Mouse (Mus musculus) cerebellum, adult 2 months (tissue): ENCODE measurements around the gene Srrm3. TPM values are rescaled to one million over a fixed set of nuclear protein-coding genes. Genes with fewer than 3 reads are reported as not detected.

ENCODE experiments used
- DNase-seq, 2 experiments: peaks; one replicate each; pipeline ENCODE4 v3.0.0; 2021
- H3K27ac ChIP-seq: fragments of 200-500 bp; 2 replicates; pipeline ENCODE4 v1.5.1; 2012; ENCODE audit warnings: low read length, control low read depth, inconsistent platforms; ENCODE audit not compliant: insufficient read depth
- H3K27me3 ChIP-seq: fragments of 200-500 bp; 2 replicates; pipeline ENCODE4 v1.6.1; 2012; ENCODE audit warnings: inconsistent platforms, mild to moderate bottlenecking, low read length, moderate library complexity; ENCODE audit not compliant: control insufficient read depth, insufficient read depth
- H3K4me1 ChIP-seq: fragments of 200-500 bp; 2 replicates; pipeline ENCODE4 v1.6.1; 2011; ENCODE audit warnings: low read length; ENCODE audit not compliant: control insufficient read depth, insufficient read depth
- H3K4me3 ChIP-seq: fragments of 200-500 bp; replicated peaks from 2 replicates; pipeline ENCODE3; 2011; ENCODE audit warnings: mild to moderate bottlenecking, low read depth, low read length, control low read depth; ENCODE audit not compliant: insufficient read depth
- CTCF ChIP-seq: fragments of 200-500 bp; IDR thresholded peaks from 2 replicates; pipeline ENCODE4 v1.5.1; 2011; ENCODE audit warnings: low read depth, mild to moderate bottlenecking, control low read depth, low read length, moderate library complexity, borderline replicate concordance; ENCODE audit not compliant: insufficient read depth
- POLR2A ChIP-seq: fragments of 200-500 bp; IDR thresholded peaks from 2 replicates; pipeline ENCODE4 v1.6.1; 2011; ENCODE audit warnings: low read length, control low read depth, borderline replicate concordance; ENCODE audit not compliant: insufficient read depth
- WGBS: fragments of 180-500 bp; shearing (Covaris S2); methylation state at CpG from one replicate; pipeline ENCODE4 v1.1.7; 2018; 5-methylcytosine and 5-hydroxymethylcytosine counted together
- polyA plus RNA-seq: library from polyadenylated mRNA; depleted of rRNA; stranded (reverse); fragments of >200 nt; gene quantifications from 2 replicates; pipeline ENCODE4 v1.2.3, GENCODE M21; 2012

Srrm3 gene
- polyA plus RNA-seq, 1 experiment, result 123 TPM

- 38% methylated on average over 5 of the region's 5 CpGs for WGBS
- H3K27ac ChIP-seq, result no peak overlapping the region
- no peak for TF ChIP-seq POLR2A
- no peak for TF ChIP-seq CTCF
Observed at GRCm38 (mm10) chr5:135843418-135843817, 36.7 kb downstream of the Srrm3 start.

GRCm38 (mm10) chr5:135845676-135846320 lies 39.1 kb downstream of the Srrm3 start:
- H3K27ac ChIP-seq, result no peak overlapping the region
- 79% methylated on average over 13 of the region's 13 CpGs for WGBS
- no peak for DNase-seq
- H3K4me1 ChIP-seq, result peaks cover 10% of the 10 kb centered on the region; the same call in 1 of the 2 replicates
- no peak overlapping the region for H3K4me3 ChIP-seq
- TF ChIP-seq CTCF (no peak), POLR2A (no peak)
- no peaks in the 10 kb centered on the region for H3K27me3 ChIP-seq

More at GRCm38 (mm10) chr5:135843418-135843817, 36.7 kb downstream of the Srrm3 start:
- no peak for DNase-seq
- Histone ChIP-seq H3K4me1 (peaks cover 3% of the 10 kb centered on the region; the same call in 1 of the 2 replicates), H3K27me3 (no peaks in the 10 kb centered on the region), H3K4me3 (no peak overlapping the region)

GRCm38 (mm10) chr5:135847460-135847859 lies 40.8 kb downstream of the Srrm3 start:
- no peak for TF ChIP-seq POLR2A
- TF ChIP-seq CTCF, result peak; percentile 41; the same call in 1 of the 2 replicates
- Histone ChIP-seq H3K4me3 (no peak overlapping the region), H3K4me1 (peaks cover 11% of the 10 kb centered on the region; the same call in 1 of the 2 replicates), H3K27me3 (no peaks in the 10 kb centered on the region), H3K27ac (no peak overlapping the region)
- WGBS, result 75% methylated on average over 4 of the region's 4 CpGs
- no peak for DNase-seq

DNA sequence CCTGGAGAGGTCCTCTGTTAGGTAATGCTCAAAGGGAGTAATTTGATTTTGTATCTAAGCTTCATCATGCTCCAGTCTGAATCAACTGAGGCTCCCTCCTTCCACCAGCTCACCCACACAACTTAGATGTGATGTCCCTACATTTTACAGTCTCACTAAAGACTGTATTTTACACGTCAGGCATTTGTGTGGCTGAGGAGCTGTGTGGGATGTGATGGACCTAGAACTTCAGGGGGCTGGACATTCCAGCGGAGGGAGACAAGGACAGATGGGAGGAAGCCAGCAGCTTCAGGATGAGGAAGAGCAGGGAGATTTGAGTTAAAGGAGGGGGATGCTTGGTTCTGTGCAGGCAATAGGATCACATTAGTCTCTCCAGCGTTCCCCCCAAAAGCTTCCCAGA lies 41.2 kb downstream of the Srrm3 start:
- H3K4me3 ChIP-seq, result no peak overlapping the region
- H3K27ac ChIP-seq, result no peak overlapping the region
- DNase-seq, result no peak
- no peaks in the 10 kb centered on the region for H3K27me3 ChIP-seq
- TF ChIP-seq CTCF (no peak), POLR2A (no peak)
- peaks cover 11% of the 10 kb centered on the region; the same call in 1 of the 2 replicates for H3K4me1 ChIP-seq
- 92% methylated on average over 3 of the region's 3 CpGs for WGBS

DNA sequence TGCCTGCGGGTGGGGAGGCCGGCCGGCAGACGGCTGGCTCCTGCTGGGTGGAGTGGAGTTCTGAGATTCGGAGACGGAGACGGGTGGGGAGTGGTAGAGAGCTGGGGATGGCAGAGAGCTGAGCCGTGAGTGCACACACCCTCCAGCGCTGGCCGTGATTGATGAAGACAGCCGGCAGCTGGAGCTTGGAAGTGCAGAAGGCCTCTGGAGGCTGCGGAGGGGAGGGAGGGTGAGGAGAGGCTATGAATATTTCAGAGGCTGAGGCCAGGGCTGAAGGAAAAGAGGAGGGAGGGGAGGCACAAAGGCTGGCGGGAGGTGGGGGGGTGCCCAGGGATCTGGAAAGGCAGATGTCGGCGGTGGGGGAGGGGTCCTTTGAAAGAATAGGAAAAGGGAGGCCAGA lies 44.3 kb downstream of the Srrm3 start:
- H3K27me3 ChIP-seq, result no peaks in the 10 kb centered on the region
- no peak overlapping the region for H3K4me3 ChIP-seq
- TF ChIP-seq POLR2A (no peak), CTCF (no peak)
- 5% methylated on average over 15 of the region's 15 CpGs for WGBS
- H3K4me1 ChIP-seq, result peaks cover 13% of the 10 kb centered on the region; the same call in 1 of the 2 replicates
- H3K27ac ChIP-seq, result no peak overlapping the region
- DNase-seq, result no peak

- Histone ChIP-seq H3K27ac (no peak overlapping the region), H3K4me3 (no peak overlapping the region), H3K4me1 (peaks cover 13% of the 10 kb centered on the region; the same call in 1 of the 2 replicates), H3K27me3 (no peaks in the 10 kb centered on the region)
- WGBS, result 66% methylated on average over 14 of the region's 14 CpGs
- no peak for TF ChIP-seq CTCF
- no peak for TF ChIP-seq POLR2A
- no peak for DNase-seq
Observed at GRCm38 (mm10) chr5:135851481-135851880, 44.8 kb downstream of the Srrm3 start.

DNA sequence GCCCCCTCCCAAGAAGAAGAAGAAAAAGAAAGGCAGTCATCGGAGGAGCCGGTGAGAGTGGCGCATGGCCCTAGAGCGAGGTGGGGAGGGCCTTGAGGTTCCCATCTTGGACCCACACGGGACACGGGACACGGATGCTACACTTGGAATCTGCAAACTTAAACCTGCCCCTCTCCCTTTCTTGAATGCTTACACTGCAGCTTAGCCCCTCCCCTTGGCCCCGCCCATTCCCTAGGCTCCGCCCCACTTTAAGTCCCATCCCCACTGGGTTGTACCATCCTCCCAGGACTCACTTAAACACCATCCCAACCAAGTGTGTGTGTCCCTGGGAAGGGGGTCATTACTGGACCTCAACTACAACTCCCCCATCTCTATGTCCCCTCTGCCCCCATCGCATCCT lies 45.7 kb downstream of the Srrm3 start:
- WGBS, result 40% methylated on average over 10 of the region's 10 CpGs
- H3K27ac ChIP-seq, result no peak overlapping the region

DNA sequence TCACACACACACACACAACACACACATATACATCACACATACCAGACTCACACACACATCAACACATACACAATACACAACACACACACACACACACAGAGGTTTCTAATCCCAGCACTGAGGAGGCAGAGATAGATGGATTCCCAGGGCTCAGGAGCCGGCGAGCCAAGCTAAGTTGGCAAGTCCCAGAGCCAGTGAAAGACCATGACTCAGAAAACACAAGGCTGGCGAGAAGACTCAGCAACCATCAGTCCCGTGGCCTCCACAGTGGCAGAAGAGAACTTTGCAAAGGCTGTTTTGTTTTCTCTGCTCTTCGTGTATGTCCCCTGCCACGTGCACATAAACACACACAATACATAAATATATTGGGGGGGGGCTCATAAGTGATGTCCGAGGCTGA lies 47.0 kb downstream of the Srrm3 start:
- no peaks in the 10 kb centered on the region for H3K27me3 ChIP-seq
- TF ChIP-seq POLR2A (no peak), CTCF (no peak)
- no peak for DNase-seq
- WGBS, result 41% methylated on average over 7 of the region's 7 CpGs
- peaks cover 13% of the 10 kb centered on the region; the same call in 1 of the 2 replicates for H3K4me1 ChIP-seq
- H3K4me3 ChIP-seq, result no peak overlapping the region
- no peak overlapping the region for H3K27ac ChIP-seq

More for the DNA sequence above, 45.7 kb downstream of the Srrm3 start:
- no peak for TF ChIP-seq CTCF
- no peak for TF ChIP-seq POLR2A
- no peaks in the 10 kb centered on the region for H3K27me3 ChIP-seq
- H3K4me1 ChIP-seq, result peaks cover 13% of the 10 kb centered on the region; the same call in 1 of the 2 replicates
- no peak for DNase-seq
- H3K4me3 ChIP-seq, result no peak overlapping the region
